21 mouse cellular contexts compared by ENCODE assay signal in genomic region chr7:96536313-96536880, GRCm38 (mm10).
DNase-seq lines count a peak whose midpoint lies in the region; ATAC-seq and TF ChIP-seq lines count a peak whose summit lies in the region.
"Had no signal": no experiment of that assay in that cellular context is flagged by ENCODE, and none has a peak within 500 bp of the region (broad histone marks: within the 10 kb centered on the region; RNA-seq: fewer than 3 reads in every experiment).

No protein-coding gene starts in this region.

- DNase-seq in kidney, postnatal 10 days = no peak
- DNase-seq in brain, embryonic 14.5 days (ENCODE audit: low read depth) = peak; percentile 93
- DNase-seq in limb, embryonic 10.5 days (ENCODE audit: low spot score) = no peak
- DNase-seq in spleen, postnatal 10 days (ENCODE audit: low spot score in 2 of 2) = no peak
- DNase-seq in cerebellum, postnatal 14 days = no peak
- no peak for DNase-seq in heart, postnatal 14 days
- DNase-seq: cerebellum, adult 9-10 months; gastrocnemius, postnatal 36 days; kidney, postnatal 36 days; layer of hippocampus, adult 9-11 months; lung, adult 2 months; lung, postnatal 4 days; right cerebral cortex, postnatal 25 days; thymus, postnatal 25 days had no signal

- no peak overlapping the region for H3K4me3 ChIP-seq in kidney, embryonic 15.5 days (replicated peaks)
- no peak overlapping the region for H3K4me3 ChIP-seq in forebrain, embryonic 13.5 days
- no peak overlapping the region for H3K4me3 ChIP-seq in limb, embryonic 10.5 days
- H3K4me3 ChIP-seq: hindbrain, embryonic 12.5 days; limb, embryonic 12.5 days; liver, embryonic 12.5 days; midbrain, embryonic 10.5 days had no signal

- H3K27ac ChIP-seq in kidney, embryonic 15.5 days = peak overlapping the region; percentile 62; the same call in 1 of the 2 replicates
- peak overlapping the region; percentile 44; the same call in 1 of the 2 replicates for H3K27ac ChIP-seq in forebrain, embryonic 13.5 days
- peak overlapping the region; percentile 64 for H3K27ac ChIP-seq in limb, embryonic 10.5 days
- H3K27ac ChIP-seq: hindbrain, embryonic 12.5 days; limb, embryonic 12.5 days; liver, embryonic 12.5 days; midbrain, embryonic 10.5 days had no signal

- H3K4me1 ChIP-seq in kidney, embryonic 15.5 days = peaks cover 49% of the 10 kb centered on the region
- peaks cover 59% of the 10 kb centered on the region for H3K4me1 ChIP-seq in forebrain, embryonic 13.5 days
- peaks cover 87% of the 10 kb centered on the region for H3K4me1 ChIP-seq in limb, embryonic 10.5 days
- H3K4me1 ChIP-seq: liver, embryonic 12.5 days had no signal

- no peak for ATAC-seq in kidney, embryonic 15.5 days (replicated peaks; ENCODE audit: low FRiP score)
- ATAC-seq in forebrain, embryonic 13.5 days = peak; percentile 71
- ATAC-seq: inflammation-experienced regulatory T-cells, adult 6 months; liver, embryonic 12.5 days had no signal

- no peaks in the 10 kb centered on the region for H3K9me3 ChIP-seq in kidney, embryonic 15.5 days (replicated peaks)
- H3K9me3 ChIP-seq in forebrain, embryonic 13.5 days (replicated peaks) = no peaks in the 10 kb centered on the region
- no peaks in the 10 kb centered on the region for H3K9me3 ChIP-seq in limb, embryonic 10.5 days (replicated peaks)
- H3K9me3 ChIP-seq: hindbrain, embryonic 12.5 days; limb, embryonic 12.5 days; liver, embryonic 12.5 days; midbrain, embryonic 10.5 days had no signal

- intact Hi-C loops in heart, postnatal 14 days (cut with DNase I) = no loop called here

- H3K36me3 ChIP-seq in kidney, embryonic 15.5 days = no peaks in the 10 kb centered on the region
- no peaks in the 10 kb centered on the region for H3K36me3 ChIP-seq in forebrain, embryonic 13.5 days (ENCODE audit: poor library complexity, severe bottlenecking)
- H3K36me3 ChIP-seq in limb, embryonic 10.5 days = 0 out of 2 replicates have a peak, but pooled peaks cover 2% of the 10 kb centered on the region
- H3K36me3 ChIP-seq: hindbrain, embryonic 12.5 days; limb, embryonic 12.5 days; liver, embryonic 12.5 days; midbrain, embryonic 10.5 days had no signal

- TF ChIP-seq POLR2A in brain, embryonic 14.5 days (IDR thresholded peaks at IDR 0.05; ENCODE audit: borderline replicate concordance, extremely low read depth, insufficient read depth, insufficient read length, poor library complexity, severe bottlenecking) = no peak

- no peak overlapping the region for H3K4me2 ChIP-seq in kidney, embryonic 15.5 days
- no peak overlapping the region for H3K4me2 ChIP-seq in forebrain, embryonic 13.5 days
- H3K4me2 ChIP-seq: hindbrain, embryonic 12.5 days; limb, embryonic 12.5 days; liver, embryonic 12.5 days had no signal

- no peak for TF ChIP-seq CTCF in brain, embryonic 14.5 days (IDR thresholded peaks at IDR 0.05; ENCODE audit: borderline replicate concordance, extremely low read depth, insufficient read depth, insufficient read length)

- H3K27me3 ChIP-seq in kidney, embryonic 15.5 days = peaks cover 9% of the 10 kb centered on the region; the same call in 1 of the 2 replicates
- peaks cover 5% of the 10 kb centered on the region; the same call in 1 of the 2 replicates for H3K27me3 ChIP-seq in forebrain, embryonic 13.5 days
- H3K27me3 ChIP-seq in limb, embryonic 10.5 days (ENCODE audit: low read depth, poor library complexity, severe bottlenecking) = peaks cover 10% of the 10 kb centered on the region; the same call in 1 of the 2 replicates
- H3K27me3 ChIP-seq: hindbrain, embryonic 12.5 days; liver, embryonic 12.5 days had no signal

- 69% methylated on average over 9 of the region's 9 CpGs for whole genome bisulfite sequencing in kidney, embryonic 15.5 days
- 18% methylated on average over 9 of the region's 9 CpGs for WGBS in forebrain, embryonic 13.5 days
- 47% methylated on average over 9 of the region's 9 CpGs for WGBS in limb, embryonic 10.5 days

- no peak overlapping the region for H3K9ac ChIP-seq in kidney, embryonic 15.5 days
- H3K9ac ChIP-seq in forebrain, embryonic 13.5 days = no peak overlapping the region
- H3K9ac ChIP-seq: hindbrain, embryonic 12.5 days; limb, embryonic 12.5 days; liver, embryonic 12.5 days had no signal
